Mouse (Mus musculus) lung, embryonic 14.5 days (tissue): ENCODE results near the gene Fxyd6. TPM values are rescaled to one million over a fixed set of nuclear protein-coding genes. Genes with fewer than 3 reads are reported as not detected.

Experiments
- ATAC-seq: fragments of 200-750 bp; cut with Nextera tagmentation; 2 replicates; pipeline ENCODE4 v1.8.0; 2017; ENCODE audit warnings: mild to moderate bottlenecking, moderate TSS enrichment, moderate library complexity; ENCODE audit not compliant: insufficient read depth
- DNase-seq: peaks from one replicate; pipeline ENCODE4 v3.0.0-alpha.2; 2015
- H3K27ac ChIP-seq: fragments of 300-500 bp; sonication (generic); 2 replicates; pipeline ENCODE4 v1.5.1; 2014; ENCODE audit warnings: low read depth, mild to moderate bottlenecking, moderate library complexity
- H3K27me3 ChIP-seq: fragments of 300-500 bp; sonication (generic); 2 replicates; pipeline ENCODE4 v1.6.1; 2014; ENCODE audit warnings: low read length, control low read depth; ENCODE audit not compliant: insufficient read depth
- H3K36me3 ChIP-seq: fragments of 300-500 bp; sonication (generic); 2 replicates; pipeline ENCODE4 v1.6.1; 2014; ENCODE audit warnings: control low read depth; ENCODE audit not compliant: insufficient read depth
- H3K4me1 ChIP-seq: fragments of 300-500 bp; sonication (generic); 2 replicates; pipeline ENCODE4 v1.6.1; 2014; ENCODE audit warnings: antibody characterized with exemption, control low read depth; ENCODE audit not compliant: insufficient read depth
- H3K4me2 ChIP-seq: fragments of 300-500 bp; sonication (generic); 2 replicates; pipeline ENCODE4 v1.6.1; 2014; ENCODE audit warnings: mild to moderate bottlenecking
- H3K4me3 ChIP-seq: fragments of 300-500 bp; sonication (generic); 2 replicates; pipeline ENCODE4 v1.5.1; 2014; ENCODE audit warnings: low read depth, low read length
- H3K9ac ChIP-seq: fragments of 300-500 bp; sonication (generic); 2 replicates; pipeline ENCODE4 v1.6.1; 2014
- H3K9me3 ChIP-seq: fragments of 300-500 bp; sonication (generic); 2 replicates; pipeline ENCODE4 v1.6.1; 2016; ENCODE audit warnings: low read depth, low read length, control low read depth
- CTCF ChIP-seq: IDR thresholded peaks from 2 replicates; pipeline ENCODE4 v1.5.1; 2016; ENCODE audit warnings: antibody characterized with exemption, low read depth
- WGBS: fragments of 180-500 bp; shearing (Covaris S2); extraction: QIAGEN DNeasy Blood & Tissue Kit; methylation state at CpG from one replicate; pipeline ENCODE4 v1.1.7; 2014; 5-methylcytosine and 5-hydroxymethylcytosine counted together
- polyA plus RNA-seq: library from polyadenylated mRNA; unstranded; fragments of >200 nt; fragmentation: Nextera tagmentation; extraction: Ambion mirVana; gene quantifications from 2 replicates; pipeline ENCODE4 v1.2.1, GENCODE M21; 2014

Gene Fxyd6
- polyA plus RNA-seq, 1 experiment from 2014 or later, result 38.1 TPM

- ATAC-seq (no peak), DNase-seq (no peak)
- Histone ChIP-seq H3K9ac (no peak overlapping the region), H3K4me1 (no peaks in the 10 kb centered on the region), H3K36me3 (no peaks in the 10 kb centered on the region), H3K4me3 (no peak overlapping the region), H3K4me2 (no peak overlapping the region), H3K27ac (no peak overlapping the region), H3K9me3 (no peaks in the 10 kb centered on the region), H3K27me3 (peaks cover 48% of the 10 kb centered on the region)
- TF ChIP-seq CTCF, result no peak
- WGBS, result 71% methylated on average over 12 of the region's 12 CpGs
Observed at GRCm38 (mm10) chr9:45432639-45433038, 62.7 kb downstream of the Fxyd6 start.

- Histone ChIP-seq H3K9ac (no peak overlapping the region), H3K27ac (no peak overlapping the region), H3K9me3 (no peaks in the 10 kb centered on the region), H3K4me2 (no peak overlapping the region), H3K27me3 (peaks cover 48% of the 10 kb centered on the region), H3K4me3 (no peak overlapping the region), H3K36me3 (no peaks in the 10 kb centered on the region), H3K4me1 (no peaks in the 10 kb centered on the region)
- ATAC-seq (no peak), DNase-seq (no peak)
- 83% methylated on average over 9 of the region's 9 CpGs for WGBS
- no peak for TF ChIP-seq CTCF
Observed at GRCm38 (mm10) chr9:45433119-45433518, 63.1 kb downstream of the Fxyd6 start.

GRCm38 (mm10) chr9:45434171-45434570 is 64.2 kb downstream of the Fxyd6 start:
- Histone ChIP-seq H3K36me3 (no peaks in the 10 kb centered on the region), H3K27ac (no peak overlapping the region), H3K4me2 (no peak overlapping the region), H3K4me1 (no peaks in the 10 kb centered on the region), H3K9ac (no peak overlapping the region), H3K4me3 (no peak overlapping the region), H3K9me3 (no peaks in the 10 kb centered on the region), H3K27me3 (peaks cover 42% of the 10 kb centered on the region)
- WGBS, result 67% methylated on average over 2 of the region's 2 CpGs
- no peak for TF ChIP-seq CTCF
- ATAC-seq (no peak), DNase-seq (no peak)

GRCm38 (mm10) chr9:45439025-45439424 is 69.0 kb downstream of the Fxyd6 start:
- no peak for ATAC-seq
- WGBS, result 42% methylated on average over 4 of the region's 4 CpGs

GRCm38 (mm10) chr9:45440083-45440784 is 70.2 kb downstream of the Fxyd6 start:
- H3K4me1 ChIP-seq, result no peaks in the 10 kb centered on the region
- H3K4me3 ChIP-seq, result no peak overlapping the region
- no peak overlapping the region for H3K4me2 ChIP-seq
- no peaks in the 10 kb centered on the region for H3K9me3 ChIP-seq
- no peak for TF ChIP-seq CTCF
- no peaks in the 10 kb centered on the region for H3K27me3 ChIP-seq
- DNase-seq (no peak), ATAC-seq (no peak)
- WGBS, result 60% methylated on average over 16 of the region's 16 CpGs
- H3K27ac ChIP-seq, result no peak overlapping the region
- H3K9ac ChIP-seq, result no peak overlapping the region
- H3K36me3 ChIP-seq, result no peaks in the 10 kb centered on the region

More at GRCm38 (mm10) chr9:45439025-45439424, 69.0 kb downstream of the Fxyd6 start:
- no peak overlapping the region for H3K9ac ChIP-seq
- DNase-seq, result no peak
- H3K4me3 ChIP-seq, result no peak overlapping the region
- H3K36me3 ChIP-seq, result no peaks in the 10 kb centered on the region
- H3K27me3 ChIP-seq, result no peaks in the 10 kb centered on the region
- no peaks in the 10 kb centered on the region for H3K4me1 ChIP-seq
- no peak for TF ChIP-seq CTCF
- H3K27ac ChIP-seq, result no peak overlapping the region
- no peaks in the 10 kb centered on the region for H3K9me3 ChIP-seq
- H3K4me2 ChIP-seq, result no peak overlapping the region

GRCm38 (mm10) chr9:45444251-45444798 is 74.3 kb downstream of the Fxyd6 start:
- Histone ChIP-seq H3K4me3 (no peak overlapping the region), H3K9me3 (no peaks in the 10 kb centered on the region), H3K9ac (no peak overlapping the region), H3K27ac (no peak overlapping the region), H3K4me2 (no peak overlapping the region), H3K4me1 (no peaks in the 10 kb centered on the region), H3K36me3 (no peaks in the 10 kb centered on the region), H3K27me3 (no peaks in the 10 kb centered on the region)
- DNase-seq (no peak), ATAC-seq (no peak)
- WGBS, result 61% methylated on average over 5 of the region's 5 CpGs
- TF ChIP-seq CTCF, result no peak

Other genes with a start within 250 kb of the Fxyd6 start
- gene Scn4b, start 231.8 kb upstream of the Fxyd6 start, polyA plus RNA-seq, result not detected in 2 replicates
- 0.13 TPM in 1 of 2 replicates, not detected in the other for gene BC049352, start 188.2 kb upstream of the Fxyd6 start, polyA plus RNA-seq
- 0.54 and 1.1 TPM in 2 replicates for gene Tmprss4, start 166.1 kb upstream of the Fxyd6 start, polyA plus RNA-seq
- 0.63 and 1.3 TPM in 2 replicates for gene Il10ra, start 101.0 kb upstream of the Fxyd6 start, polyA plus RNA-seq
- gene Tmprss13, start 51.1 kb upstream of the Fxyd6 start, polyA plus RNA-seq, result 0.12 TPM in 2 replicates
- gene Fxyd2, start 29.5 kb downstream of the Fxyd6 start, polyA plus RNA-seq, result 1.2 and 1.5 TPM in 2 replicates
- 0.05 and 0.20 TPM in 2 replicates for gene Dscaml1, start 56.4 kb downstream of the Fxyd6 start, polyA plus RNA-seq